Mouse (Mus musculus) kidney, embryonic 15.5 days (tissue): Measurements from ENCODE around the gene Marc1. TPM values are rescaled to one million over a fixed set of nuclear protein-coding genes. Genes with fewer than 3 reads are reported as not detected.

Experiments used
- ATAC-seq: fragments of 200-750 bp; cut with Nextera tagmentation; replicated peaks from 2 replicates; pipeline ENCODE4 v1.8.0; 2017; ENCODE audit warnings: moderate TSS enrichment; ENCODE audit not compliant: low FRiP score
- H3K27ac ChIP-seq: fragments of 300-500 bp; sonication (generic); 2 replicates; pipeline ENCODE4 v1.5.1; 2015; ENCODE audit warnings: mild to moderate bottlenecking, inconsistent platforms
- H3K27me3 ChIP-seq: fragments of 300-500 bp; sonication (generic); 2 replicates; pipeline ENCODE4 v1.6.1; 2015; ENCODE audit warnings: inconsistent platforms
- H3K36me3 ChIP-seq: fragments of 300-500 bp; sonication (generic); 2 replicates; pipeline ENCODE4 v1.6.1; 2015; ENCODE audit warnings: inconsistent platforms
- H3K4me1 ChIP-seq: fragments of 300-500 bp; sonication (generic); 2 replicates; pipeline ENCODE4 v1.6.1; 2015; ENCODE audit warnings: inconsistent platforms
- H3K4me2 ChIP-seq: fragments of 300-500 bp; sonication (generic); 2 replicates; pipeline ENCODE4 v1.6.1; 2015; ENCODE audit warnings: moderate library complexity, mild to moderate bottlenecking, inconsistent platforms
- H3K4me3 ChIP-seq: fragments of 300-500 bp; sonication (generic); replicated peaks from 2 replicates; pipeline ENCODE4 v1.5.1; 2015; ENCODE audit warnings: mild to moderate bottlenecking, inconsistent platforms
- H3K9ac ChIP-seq: fragments of 300-500 bp; sonication (generic); 2 replicates; pipeline ENCODE4 v1.6.1; 2015; ENCODE audit warnings: mild to moderate bottlenecking, inconsistent platforms
- H3K9me3 ChIP-seq: fragments of 300-500 bp; sonication (generic); replicated peaks from 2 replicates; pipeline ENCODE4 v1.6.1; 2016; ENCODE audit warnings: inconsistent platforms
- WGBS: fragments of 180-500 bp; shearing (Covaris S2); methylation state at CpG from one replicate; pipeline ENCODE4 v1.1.7; 2015; ENCODE audit warnings: mixed read lengths; 5-methylcytosine and 5-hydroxymethylcytosine counted together
- polyA plus RNA-seq: library from polyadenylated mRNA; unstranded; fragments of >200 nt; fragmentation: Nextera tagmentation; extraction: Ambion mirVana; gene quantifications from 2 replicates; pipeline ENCODE4 v1.2.1, GENCODE M21; 2015

Gene Marc1
- 0.30 and 0.61 TPM in 2 replicates for polyA plus RNA-seq

DNA sequence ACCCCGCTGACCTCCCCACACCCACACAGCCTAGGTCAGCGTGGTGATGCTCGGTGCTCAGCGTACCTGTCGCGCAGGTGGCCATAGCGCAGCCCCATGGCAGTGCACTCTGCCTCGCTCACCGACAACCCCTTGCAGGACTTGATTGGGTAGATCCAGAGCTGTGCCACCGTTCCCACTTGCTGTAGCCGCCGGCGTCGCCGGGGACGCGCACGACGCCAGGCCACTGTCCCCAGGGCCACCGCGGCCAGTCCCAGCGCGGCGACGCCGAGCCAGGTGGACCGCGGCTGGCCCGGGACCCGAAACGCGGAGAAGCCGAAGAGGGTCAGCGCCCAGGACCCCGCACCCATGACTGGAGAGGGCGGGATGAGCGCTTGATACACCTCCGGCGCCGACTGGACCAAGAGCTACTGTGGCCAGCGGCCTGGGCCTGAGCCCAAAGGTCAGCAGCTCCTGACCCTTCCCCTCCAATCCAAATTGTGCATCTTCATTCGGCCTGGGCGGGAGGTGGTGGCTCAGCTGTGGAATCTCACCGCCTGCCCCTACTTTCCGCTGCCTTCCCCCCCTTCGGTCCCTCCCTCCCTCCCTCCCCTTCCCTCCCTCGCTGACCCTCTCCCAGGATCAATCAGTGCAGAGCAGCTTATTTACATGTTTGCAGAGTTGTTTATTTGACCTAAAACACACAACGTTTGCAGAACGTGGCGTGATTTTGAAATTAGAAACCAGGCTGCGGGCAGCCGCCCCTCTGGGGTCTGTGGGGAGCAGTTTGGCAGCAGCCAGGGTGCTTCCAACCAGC lies at the start of gene Marc1:
Gene Marc1 (minus strand): TSS at position 534 of the 796 bp plus-strand sequence.
- H3K4me2 ChIP-seq = peak within 1 kb of the TSS; percentile 78
- peaks cover 33% of the 10 kb centered on the region for H3K27me3 ChIP-seq
- peaks cover 13% of the 10 kb centered on the region for H3K36me3 ChIP-seq
- peak within 1 kb of the TSS; percentile 15; the same call in 1 of the 2 replicates for H3K9ac ChIP-seq
- peak within 1 kb of the TSS; percentile 41 for H3K4me3 ChIP-seq
- no peaks in the 10 kb centered on the region for H3K9me3 ChIP-seq
- peaks cover 24% of the 10 kb centered on the region for H3K4me1 ChIP-seq
- peak; percentile 63 for ATAC-seq
- H3K27ac ChIP-seq = no peak within 1 kb of the TSS
- WGBS = 5% methylated on average over 52 of the region's 52 CpGs

DNA sequence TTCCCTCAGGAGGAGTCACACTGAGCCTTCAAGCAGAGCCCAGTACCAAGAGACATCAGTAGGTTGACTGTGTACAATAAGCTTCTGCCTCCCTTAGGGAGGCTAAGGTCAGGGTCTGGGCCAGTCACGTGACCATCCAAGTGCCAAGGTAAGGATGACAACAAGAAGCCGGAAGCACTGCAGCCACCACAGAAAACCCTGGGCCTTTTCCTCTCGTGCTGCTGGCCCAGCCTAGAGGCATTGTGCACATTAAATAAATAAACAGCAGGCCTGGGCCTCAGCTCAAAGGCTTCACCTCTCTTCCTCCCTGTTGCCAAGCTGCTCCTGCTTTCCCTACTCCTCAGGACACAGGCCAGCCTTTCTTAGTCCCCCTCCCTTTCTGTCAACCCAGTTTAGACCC lies 49.2 kb upstream of the Marc1 start:
- Histone ChIP-seq H3K27me3 (no peaks in the 10 kb centered on the region), H3K36me3 (no peaks in the 10 kb centered on the region), H3K4me3 (no peak overlapping the region), H3K4me2 (no peak overlapping the region), H3K4me1 (peaks cover 23% of the 10 kb centered on the region), H3K9ac (no peak overlapping the region), H3K27ac (no peak overlapping the region), H3K9me3 (no peaks in the 10 kb centered on the region)
- ATAC-seq = no peak
- 44% methylated on average over 3 of the region's 3 CpGs for WGBS

DNA sequence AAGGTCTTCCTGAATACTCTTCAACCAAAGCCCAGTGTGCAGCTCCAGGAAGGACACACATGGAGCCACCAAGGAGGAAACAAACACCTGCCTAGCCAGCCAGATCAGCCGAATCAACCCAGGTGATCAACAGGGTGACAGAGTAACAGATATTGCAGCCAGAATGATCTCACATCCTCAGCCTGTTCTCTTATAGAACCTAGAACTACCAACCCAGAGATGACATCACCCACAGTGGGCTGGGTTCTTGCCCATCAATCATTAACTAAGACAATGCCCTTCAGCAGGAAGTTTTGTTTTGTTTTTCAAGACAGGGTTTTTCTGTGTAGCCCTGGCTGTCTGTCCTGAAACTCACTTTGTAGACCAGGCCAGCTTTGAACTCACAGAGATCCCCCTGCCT lies 47.1 kb upstream of the Marc1 start:
- Histone ChIP-seq H3K4me2 (no peak overlapping the region), H3K9me3 (no peaks in the 10 kb centered on the region), H3K4me3 (no peak overlapping the region), H3K27me3 (no peaks in the 10 kb centered on the region), H3K36me3 (no peaks in the 10 kb centered on the region), H3K4me1 (peaks cover 16% of the 10 kb centered on the region), H3K9ac (no peak overlapping the region), H3K27ac (no peak overlapping the region)
- WGBS = 88% methylated on average over 1 of the region's 1 CpGs
- no peak for ATAC-seq

DNA sequence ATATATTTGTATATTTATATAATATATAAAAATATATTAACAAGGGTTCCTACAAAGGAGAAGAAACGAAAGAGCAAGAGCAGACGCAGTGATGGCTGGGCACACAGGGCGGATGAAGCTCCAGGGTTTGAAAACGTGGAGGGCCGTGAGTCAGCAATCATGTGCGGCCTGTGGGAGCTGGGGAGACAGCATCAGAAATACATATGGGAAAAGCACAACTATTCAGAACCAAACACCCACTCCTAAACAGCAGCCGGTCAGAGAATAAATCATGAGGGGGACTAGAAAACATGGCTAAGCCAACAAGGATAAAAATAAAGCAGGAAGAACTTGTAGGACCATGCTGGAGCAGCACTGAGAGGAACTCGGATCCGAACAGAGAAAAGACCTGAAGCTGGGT lies 46.1 kb upstream of the Marc1 start:
- peaks cover 23% of the 10 kb centered on the region for H3K4me1 ChIP-seq
- 84% methylated on average over 9 of the region's 9 CpGs for WGBS

DNA sequence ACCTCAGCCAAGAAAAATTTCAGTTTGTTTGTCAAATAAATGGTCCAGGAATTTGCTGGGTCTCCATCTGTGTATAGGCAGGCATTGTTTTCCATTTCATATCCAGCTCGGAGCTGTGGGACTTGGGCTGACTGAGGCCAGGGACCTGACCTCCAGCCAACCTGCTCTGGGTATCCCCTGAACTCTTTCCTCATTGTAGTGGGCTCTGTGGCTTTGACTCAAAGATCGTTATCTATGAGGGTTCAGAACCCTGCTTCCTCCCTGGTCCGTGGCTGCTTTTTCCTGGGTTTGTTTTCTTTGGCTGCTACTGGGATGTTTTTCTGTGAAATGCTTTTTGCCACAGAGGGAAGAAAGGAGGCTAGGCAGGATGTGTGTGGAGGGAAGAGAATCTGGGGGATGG lies 42.8 kb upstream of the Marc1 start:
- Histone ChIP-seq H3K4me2 (peak overlapping the region; percentile 51), H3K36me3 (no peaks in the 10 kb centered on the region), H3K4me1 (peaks cover 31% of the 10 kb centered on the region), H3K4me3 (no peak overlapping the region), H3K9me3 (no peaks in the 10 kb centered on the region), H3K9ac (no peak overlapping the region), H3K27ac (peak overlapping the region; percentile 89), H3K27me3 (peaks cover 4% of the 10 kb centered on the region; the same call in 1 of the 2 replicates)
- no peak for ATAC-seq
- 39% methylated on average over 3 of the region's 3 CpGs for WGBS

More for the DNA sequence above, 46.1 kb upstream of the Marc1 start:
- no peak for ATAC-seq
- Histone ChIP-seq H3K27me3 (no peaks in the 10 kb centered on the region), H3K9ac (no peak overlapping the region), H3K36me3 (no peaks in the 10 kb centered on the region), H3K9me3 (no peaks in the 10 kb centered on the region), H3K4me2 (no peak overlapping the region), H3K4me3 (no peak overlapping the region), H3K27ac (no peak overlapping the region)

DNA sequence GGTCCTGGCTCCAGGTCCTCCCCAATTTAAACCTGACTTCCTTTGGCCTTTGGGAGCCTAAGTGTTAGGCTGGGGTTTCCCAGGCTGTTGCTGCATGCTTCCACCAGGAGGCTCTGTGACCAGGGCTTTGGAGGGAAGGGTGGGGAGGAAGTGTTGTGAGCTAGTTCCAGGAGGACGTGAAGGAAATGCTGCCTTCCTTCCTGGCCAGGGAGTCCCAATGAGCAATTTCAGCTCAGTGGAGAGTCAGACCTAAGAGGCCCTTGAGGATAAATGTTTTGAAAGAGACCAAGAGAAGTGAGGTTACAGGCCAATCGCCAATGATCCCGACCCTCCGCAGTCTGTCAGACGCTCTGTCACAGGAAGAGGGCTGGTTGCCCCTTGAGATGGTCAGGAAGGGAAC lies 42.2 kb upstream of the Marc1 start:
- Histone ChIP-seq H3K4me2 (peak overlapping the region; percentile 51), H3K27ac (peak overlapping the region; percentile 89), H3K9ac (no peak overlapping the region), H3K9me3 (no peaks in the 10 kb centered on the region), H3K4me3 (peak overlapping the region; percentile 21; the same call in 1 of the 2 replicates), H3K4me1 (peaks cover 31% of the 10 kb centered on the region), H3K36me3 (no peaks in the 10 kb centered on the region), H3K27me3 (peaks cover 4% of the 10 kb centered on the region; the same call in 1 of the 2 replicates)
- WGBS = 18% methylated on average over 5 of the region's 5 CpGs
- peak; percentile 41 for ATAC-seq

DNA sequence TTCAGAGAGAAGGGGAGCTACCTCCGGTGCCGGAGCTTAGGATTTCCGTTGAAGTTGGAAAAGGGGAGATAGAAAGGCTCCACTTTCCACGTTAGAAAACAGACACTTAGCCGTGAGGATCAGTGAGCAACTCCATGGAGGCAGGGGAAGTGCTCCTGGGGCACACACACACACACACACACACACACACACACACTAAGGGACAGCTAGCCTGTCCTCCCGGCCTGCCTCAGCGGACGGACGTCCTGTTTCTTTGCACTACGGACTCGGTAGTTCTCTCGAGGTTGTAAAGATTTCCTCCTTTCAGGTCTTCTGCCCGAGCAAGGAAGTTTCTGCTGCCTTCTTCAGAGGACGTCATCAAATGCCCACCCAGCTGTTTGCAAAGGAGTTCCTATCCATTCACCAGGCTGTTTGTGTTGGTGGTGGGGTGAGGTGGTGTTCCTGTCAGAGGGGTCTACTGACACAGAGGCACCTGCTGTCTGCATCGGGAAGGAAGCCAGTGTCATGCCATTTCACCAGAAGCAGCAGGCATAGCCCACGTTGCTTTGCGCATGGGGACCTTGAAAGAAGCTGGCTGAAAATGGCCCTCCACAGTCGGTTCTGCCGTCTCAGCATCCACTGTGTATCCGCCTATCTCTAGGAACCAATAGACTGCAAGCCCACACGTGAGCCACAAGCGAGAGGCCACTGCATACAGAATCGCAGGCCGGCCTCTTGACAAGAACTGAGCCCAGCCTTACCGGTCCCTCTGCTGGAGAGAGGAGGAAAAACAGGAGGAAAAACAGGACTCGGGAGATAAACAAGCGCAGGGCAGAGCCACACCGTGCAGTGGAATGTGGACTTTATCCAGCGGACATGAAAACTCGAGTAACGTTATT lies 40.9 kb upstream of the Marc1 start:
- peak overlapping the region; percentile 1 for H3K4me3 ChIP-seq
- 9% methylated on average over 31 of the region's 31 CpGs for WGBS
- peak; percentile 89 for ATAC-seq

DNA sequence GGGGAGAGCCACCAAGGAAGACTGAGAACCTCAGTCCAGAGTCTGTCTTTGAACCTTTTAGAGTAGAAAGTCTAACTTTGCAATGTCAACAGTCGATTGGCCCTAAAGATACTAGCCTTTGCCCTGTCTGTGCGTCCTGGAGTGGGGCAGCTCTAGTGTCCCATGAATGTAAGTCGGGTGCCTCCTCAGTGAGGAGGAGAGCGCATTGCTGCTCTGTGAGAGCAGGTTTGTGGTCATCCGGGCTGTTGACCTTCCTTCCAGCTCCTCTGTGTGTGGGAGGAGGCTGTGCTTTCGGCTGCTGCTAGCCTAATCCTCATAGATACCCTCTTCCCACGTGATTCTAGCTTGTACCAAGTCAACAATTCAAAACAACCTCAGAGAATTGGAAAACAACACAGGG lies 40.1 kb upstream of the Marc1 start:
- no peak for ATAC-seq
- no peaks in the 10 kb centered on the region for H3K9me3 ChIP-seq
- H3K4me3 ChIP-seq = no peak overlapping the region
- peak overlapping the region; percentile 37 for H3K27ac ChIP-seq
- peaks cover 39% of the 10 kb centered on the region for H3K4me1 ChIP-seq
- H3K27me3 ChIP-seq = peaks cover 13% of the 10 kb centered on the region
- 19% methylated on average over 7 of the region's 7 CpGs for WGBS
- H3K9ac ChIP-seq = no peak overlapping the region
- no peaks in the 10 kb centered on the region for H3K36me3 ChIP-seq
- H3K4me2 ChIP-seq = peak overlapping the region; percentile 47

More for the DNA sequence above, 40.9 kb upstream of the Marc1 start:
- peak overlapping the region; percentile 37 for H3K27ac ChIP-seq
- peak overlapping the region; percentile 47 for H3K4me2 ChIP-seq
- H3K4me1 ChIP-seq = peaks cover 31% of the 10 kb centered on the region
- H3K9me3 ChIP-seq = no peaks in the 10 kb centered on the region
- peaks cover 13% of the 10 kb centered on the region for H3K27me3 ChIP-seq
- no peaks in the 10 kb centered on the region for H3K36me3 ChIP-seq
- 0 out of 2 replicates have a peak overlapping the region, but pooled peaks have one; percentile 14 for H3K9ac ChIP-seq

DNA sequence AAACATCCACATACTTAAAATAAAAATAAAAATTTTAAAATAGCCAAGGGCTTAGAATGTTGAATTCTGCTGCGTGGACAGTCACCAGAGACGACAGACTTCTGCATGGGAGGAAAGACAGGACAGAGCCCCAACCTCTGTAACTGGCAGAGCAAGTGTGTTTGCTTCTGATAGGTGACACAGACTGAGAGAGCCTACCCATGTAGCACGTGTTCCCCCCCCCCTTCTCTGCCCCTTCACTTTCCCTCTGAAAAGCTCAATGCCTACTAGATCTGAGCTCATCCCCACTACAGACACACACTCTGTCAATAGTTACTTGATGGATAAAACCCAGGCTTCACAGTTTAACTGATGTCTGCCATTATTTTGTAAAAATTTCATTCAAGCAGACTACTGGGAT lies 35.9 kb upstream of the Marc1 start:
- no peak overlapping the region for H3K9ac ChIP-seq
- WGBS = 69% methylated on average over 3 of the region's 3 CpGs

DNA sequence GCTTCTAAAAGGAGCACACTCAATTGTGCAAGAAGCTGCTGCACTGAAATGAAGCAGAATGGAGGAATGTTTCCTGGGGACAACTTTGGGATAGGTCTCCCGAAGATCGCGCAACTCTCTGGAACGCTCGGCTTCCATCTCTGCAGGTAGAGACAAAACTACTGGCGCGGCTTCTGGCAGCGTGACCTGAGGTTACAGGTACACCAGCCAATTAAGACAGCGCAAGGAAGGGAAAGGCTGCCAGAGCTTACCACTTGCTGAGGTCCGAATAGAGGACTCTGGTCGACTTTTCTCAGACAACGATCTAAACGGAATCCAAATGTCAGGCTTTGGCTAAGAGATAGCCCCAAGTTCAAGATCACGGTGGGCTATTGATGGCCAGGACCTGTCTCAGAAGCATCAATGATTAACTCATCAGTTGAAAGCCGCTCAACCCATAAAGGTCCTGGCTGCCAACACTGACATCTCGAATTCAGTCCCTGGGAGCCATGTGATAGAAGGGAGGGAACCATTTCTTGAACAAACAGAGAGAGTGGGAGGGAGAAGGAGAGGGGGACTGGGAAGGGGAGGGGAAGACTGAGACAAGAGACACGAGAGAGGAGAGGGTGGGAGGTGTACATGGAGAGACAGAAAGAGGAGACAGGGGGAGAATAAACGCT lies 35.1 kb upstream of the Marc1 start, which contains the start of gene Marc2:
Gene Marc2 (minus strand): TSS at position 360 of the 659 bp plus-strand sequence.
- WGBS = 4% methylated on average over 18 of the region's 18 CpGs
- H3K4me2 ChIP-seq = peak within 1 kb of the TSS; percentile 96
- H3K4me3 ChIP-seq = peak within 1 kb of the TSS; percentile 73
- peak within 1 kb of the TSS; percentile 89 for H3K9ac ChIP-seq
- H3K36me3 ChIP-seq = no peaks in the 10 kb centered on the region
- H3K27me3 ChIP-seq = peaks cover 13% of the 10 kb centered on the region
- H3K4me1 ChIP-seq = peaks cover 32% of the 10 kb centered on the region
- H3K9me3 ChIP-seq = no peaks in the 10 kb centered on the region
- peak; percentile 16 for ATAC-seq
- peak within 1 kb of the TSS; percentile 91 for H3K27ac ChIP-seq

More for the DNA sequence above, 35.9 kb upstream of the Marc1 start:
- H3K36me3 ChIP-seq = no peaks in the 10 kb centered on the region
- no peaks in the 10 kb centered on the region for H3K9me3 ChIP-seq
- peak overlapping the region; percentile 96 for H3K4me2 ChIP-seq
- H3K4me1 ChIP-seq = peaks cover 40% of the 10 kb centered on the region
- peaks cover 13% of the 10 kb centered on the region for H3K27me3 ChIP-seq
- H3K4me3 ChIP-seq = no peak overlapping the region
- H3K27ac ChIP-seq = no peak overlapping the region
- ATAC-seq = no peak
